Mouse (Mus musculus): ENCODE measurements around the gene Spaca9. TPM values are rescaled to one million over a fixed set of nuclear protein-coding genes. Genes with fewer than 3 reads are reported as not detected.

Spaca9 gene
- polyA plus RNA-seq, 1 experiment from 2014 or later: 2.7 TPM

GRCm38 (mm10) chr2:28727786-28728404 is 28.4 kb upstream of the Spaca9 start:
- Histone ChIP-seq H3K9ac (ENCODE audit: low read length) (no peak overlapping the region), H3K27me3 (ENCODE audit: control insufficient read depth, insufficient read depth, low read length) (no peaks in the 10 kb centered on the region), H3K9me3 (ENCODE audit: control insufficient read depth, low read length) (no peaks in the 10 kb centered on the region), H3K4me2 (ENCODE audit: low read length) (no peak overlapping the region), H3K36me3 (ENCODE audit: control insufficient read depth, insufficient read depth, low read length) (no peaks in the 10 kb centered on the region), H3K4me3 (ENCODE audit: control insufficient read depth in 1 of 2, insufficient read depth in 1 of 2, low read depth in 1 of 2, low read length in 2 of 2) (no peak overlapping the region), H3K4me1 (ENCODE audit: control insufficient read depth in 2 of 2, insufficient read depth in 2 of 2, low read length in 2 of 2) (peaks cover 0 to 2% of the 10 kb centered on the region in 2 experiments; a peak in 1 of 4 replicates), H3K27ac (replicated peaks in 1 of 2; ENCODE audit: control insufficient read depth in 1 of 2, insufficient read depth in 1 of 2, low read depth in 2 of 2, low read length in 2 of 2) (no peak overlapping the region)
- ATAC-seq (ENCODE audit: insufficient number of reproducible peaks, insufficient read depth, low FRiP score, low read depth): no peak
- 48% methylated on average over 16 of the region's 16 CpGs for WGBS

- H3K36me3 ChIP-seq (ENCODE audit: control insufficient read depth, insufficient read depth, low read length): no peaks in the 10 kb centered on the region
- H3K9ac ChIP-seq (ENCODE audit: low read length): no peak overlapping the region
- WGBS: 43% methylated on average over 7 of the region's 9 CpGs
- H3K9me3 ChIP-seq (ENCODE audit: control insufficient read depth, low read length): no peaks in the 10 kb centered on the region
- no peak overlapping the region for H3K4me3 ChIP-seq (ENCODE audit: control insufficient read depth in 1 of 2, insufficient read depth in 1 of 2, low read depth in 1 of 2, low read length in 2 of 2)
- no peak overlapping the region for H3K4me2 ChIP-seq (ENCODE audit: low read length)
- ATAC-seq (ENCODE audit: insufficient number of reproducible peaks, insufficient read depth, low FRiP score, low read depth): no peak
- H3K4me1 ChIP-seq (ENCODE audit: control insufficient read depth in 2 of 2, insufficient read depth in 2 of 2, low read length in 2 of 2): peaks cover 0 to 2% of the 10 kb centered on the region in 2 experiments; a peak in 1 of 4 replicates
- peaks cover 1% of the 10 kb centered on the region; the same call in 1 of the 2 replicates for H3K27me3 ChIP-seq (ENCODE audit: control insufficient read depth, insufficient read depth, low read length)
- no peak overlapping the region for H3K27ac ChIP-seq (replicated peaks in 1 of 2; ENCODE audit: control insufficient read depth in 1 of 2, insufficient read depth in 1 of 2, low read depth in 2 of 2, low read length in 2 of 2)
These were observed 24.4 kb upstream of the Spaca9 start for GRCm38 (mm10) chr2:28723912-28724311.

GRCm38 (mm10) chr2:28722419-28722818 is 22.9 kb upstream of the Spaca9 start:
- no peak for ATAC-seq (ENCODE audit: insufficient number of reproducible peaks, insufficient read depth, low FRiP score, low read depth)
- Histone ChIP-seq H3K4me2 (ENCODE audit: low read length) (no peak overlapping the region), H3K4me3 (ENCODE audit: control insufficient read depth in 1 of 2, insufficient read depth in 1 of 2, low read depth in 1 of 2, low read length in 2 of 2) (no peak overlapping the region), H3K9me3 (ENCODE audit: control insufficient read depth, low read length) (no peaks in the 10 kb centered on the region), H3K27ac (replicated peaks in 1 of 2; ENCODE audit: control insufficient read depth in 1 of 2, insufficient read depth in 1 of 2, low read depth in 2 of 2, low read length in 2 of 2) (no peak overlapping the region), H3K36me3 (ENCODE audit: control insufficient read depth, insufficient read depth, low read length) (no peaks in the 10 kb centered on the region), H3K27me3 (ENCODE audit: control insufficient read depth, insufficient read depth, low read length) (peaks cover 4% of the 10 kb centered on the region; the same call in 1 of the 2 replicates), H3K4me1 (ENCODE audit: control insufficient read depth in 2 of 2, insufficient read depth in 2 of 2, low read length in 2 of 2) (peaks cover 0 to 2% of the 10 kb centered on the region in 2 experiments; a peak in 1 of 4 replicates), H3K9ac (ENCODE audit: low read length) (no peak overlapping the region)
- WGBS: 85% methylated on average over 8 of the region's 8 CpGs

- H3K4me3 ChIP-seq (ENCODE audit: control insufficient read depth in 1 of 2, insufficient read depth in 1 of 2, low read depth in 1 of 2, low read length in 2 of 2): no peak overlapping the region
- H3K36me3 ChIP-seq (ENCODE audit: control insufficient read depth, insufficient read depth, low read length): no peaks in the 10 kb centered on the region
- H3K27ac ChIP-seq (replicated peaks in 1 of 2; ENCODE audit: control insufficient read depth in 1 of 2, insufficient read depth in 1 of 2, low read depth in 2 of 2, low read length in 2 of 2): no peak overlapping the region
- H3K27me3 ChIP-seq (ENCODE audit: control insufficient read depth, insufficient read depth, low read length): no peaks in the 10 kb centered on the region
- H3K9me3 ChIP-seq (ENCODE audit: control insufficient read depth, low read length): no peaks in the 10 kb centered on the region
- no peak for ATAC-seq (ENCODE audit: insufficient number of reproducible peaks, insufficient read depth, low FRiP score, low read depth)
- H3K4me2 ChIP-seq (ENCODE audit: low read length): no peak overlapping the region
- WGBS: 81% methylated on average over 8 of the region's 8 CpGs
- no peak overlapping the region for H3K9ac ChIP-seq (ENCODE audit: low read length)
- no peaks in the 10 kb centered on the region for H3K4me1 ChIP-seq (ENCODE audit: control insufficient read depth in 2 of 2, insufficient read depth in 2 of 2, low read length in 2 of 2)
These were observed 13.5 kb upstream of the Spaca9 start for GRCm38 (mm10) chr2:28713036-28713435.

- no peaks in the 10 kb centered on the region for H3K4me1 ChIP-seq (ENCODE audit: control insufficient read depth in 2 of 2, insufficient read depth in 2 of 2, low read length in 2 of 2)
- no peak overlapping the region for H3K27ac ChIP-seq (replicated peaks in 1 of 2; ENCODE audit: control insufficient read depth in 1 of 2, insufficient read depth in 1 of 2, low read depth in 2 of 2, low read length in 2 of 2)
- H3K9ac ChIP-seq (ENCODE audit: low read length): no peak overlapping the region
- H3K27me3 ChIP-seq (ENCODE audit: control insufficient read depth, insufficient read depth, low read length): no peaks in the 10 kb centered on the region
- 62% methylated on average over 6 of the region's 6 CpGs for WGBS
- H3K36me3 ChIP-seq (ENCODE audit: control insufficient read depth, insufficient read depth, low read length): no peaks in the 10 kb centered on the region
- no peak overlapping the region for H3K4me2 ChIP-seq (ENCODE audit: low read length)
- H3K9me3 ChIP-seq (ENCODE audit: control insufficient read depth, low read length): no peaks in the 10 kb centered on the region
- H3K4me3 ChIP-seq (ENCODE audit: control insufficient read depth in 1 of 2, insufficient read depth in 1 of 2, low read depth in 1 of 2, low read length in 2 of 2): no peak overlapping the region
- ATAC-seq (ENCODE audit: insufficient number of reproducible peaks, insufficient read depth, low FRiP score, low read depth): no peak
These were observed 7.3 kb upstream of the Spaca9 start for GRCm38 (mm10) chr2:28706787-28707186.

- no peak overlapping the region for H3K4me3 ChIP-seq (ENCODE audit: control insufficient read depth in 1 of 2, insufficient read depth in 1 of 2, low read depth in 1 of 2, low read length in 2 of 2)
- H3K27ac ChIP-seq (replicated peaks in 1 of 2; ENCODE audit: control insufficient read depth in 1 of 2, insufficient read depth in 1 of 2, low read depth in 2 of 2, low read length in 2 of 2): no peak overlapping the region
- H3K36me3 ChIP-seq (ENCODE audit: control insufficient read depth, insufficient read depth, low read length): no peaks in the 10 kb centered on the region
- H3K4me1 ChIP-seq (ENCODE audit: control insufficient read depth in 2 of 2, insufficient read depth in 2 of 2, low read length in 2 of 2): no peaks in the 10 kb centered on the region
- no peak overlapping the region for H3K4me2 ChIP-seq (ENCODE audit: low read length)
- H3K9me3 ChIP-seq (ENCODE audit: control insufficient read depth, low read length): no peaks in the 10 kb centered on the region
- no peak overlapping the region for H3K9ac ChIP-seq (ENCODE audit: low read length)
- no peaks in the 10 kb centered on the region for H3K27me3 ChIP-seq (ENCODE audit: control insufficient read depth, insufficient read depth, low read length)
- 62% methylated on average over 8 of the region's 8 CpGs for WGBS
- no peak for ATAC-seq (ENCODE audit: insufficient number of reproducible peaks, insufficient read depth, low FRiP score, low read depth)
These were observed 6.6 kb upstream of the Spaca9 start for GRCm38 (mm10) chr2:28706106-28706636.

- Histone ChIP-seq H3K4me2 (ENCODE audit: low read length) (no peak overlapping the region), H3K9ac (ENCODE audit: low read length) (no peak overlapping the region), H3K4me3 (ENCODE audit: control insufficient read depth in 1 of 2, insufficient read depth in 1 of 2, low read depth in 1 of 2, low read length in 2 of 2) (no peak overlapping the region), H3K4me1 (ENCODE audit: control insufficient read depth in 2 of 2, insufficient read depth in 2 of 2, low read length in 2 of 2) (peaks cover 4 to 9% of the 10 kb centered on the region in 2 experiments; a peak in 2 of 4 replicates), H3K9me3 (ENCODE audit: control insufficient read depth, low read length) (no peaks in the 10 kb centered on the region), H3K36me3 (ENCODE audit: control insufficient read depth, insufficient read depth, low read length) (no peaks in the 10 kb centered on the region), H3K27ac (replicated peaks in 1 of 2; ENCODE audit: control insufficient read depth in 1 of 2, insufficient read depth in 1 of 2, low read depth in 2 of 2, low read length in 2 of 2) (no peak overlapping the region), H3K27me3 (ENCODE audit: control insufficient read depth, insufficient read depth, low read length) (no peaks in the 10 kb centered on the region)
- WGBS: 50% methylated on average over 8 of the region's 8 CpGs
- ATAC-seq (ENCODE audit: insufficient number of reproducible peaks, insufficient read depth, low FRiP score, low read depth): no peak
These were observed 2.2 kb upstream of the Spaca9 start for GRCm38 (mm10) chr2:28701646-28702262.

Data from heart, embryonic 14.5 days (tissue).